Mouse (Mus musculus): ENCODE results near the gene Cemip2.

Gene Cemip2

GRCm38 (mm10) chr19:21778147-21778917 lies at the start of gene Cemip2:
Gene Cemip2, plus strand, starts transcription at chr19:21778342.
- DNase-seq, result peak; percentile 100

- no peak for DNase-seq
These were observed 49.8 kb upstream of the Cemip2 start for GRCm38 (mm10) chr19:21728342-21728741.

- DNase-seq, result no peak
These were observed 46.3 kb upstream of the Cemip2 start for GRCm38 (mm10) chr19:21731887-21732286.

- DNase-seq, result no peak
These were observed 45.0 kb upstream of the Cemip2 start for GRCm38 (mm10) chr19:21733176-21733575.

- DNase-seq, result peak; percentile 83 to 87
These were observed 44.0 kb upstream of the Cemip2 start for GRCm38 (mm10) chr19:21734112-21734511.

GRCm38 (mm10) chr19:21737446-21737845 lies 40.7 kb upstream of the Cemip2 start:
- no peak for DNase-seq

GRCm38 (mm10) chr19:21737881-21738590 lies 40.1 kb upstream of the Cemip2 start:
- DNase-seq, result peak; percentile 87 to 93

GRCm38 (mm10) chr19:21738591-21739280 lies 39.4 kb upstream of the Cemip2 start:
- DNase-seq, result peak; percentile 63 to 64

GRCm38 (mm10) chr19:21742138-21742537 lies 36.0 kb upstream of the Cemip2 start:
- peak; percentile 98 to 99 for DNase-seq

GRCm38 (mm10) chr19:21745586-21745985 lies 32.6 kb upstream of the Cemip2 start:
- DNase-seq, result peak; percentile 70 to 79

- DNase-seq, result peak; percentile 84 to 85
These were observed 30.8 kb upstream of the Cemip2 start for GRCm38 (mm10) chr19:21747356-21747755.

- no peak for DNase-seq
These were observed 28.0 kb upstream of the Cemip2 start for GRCm38 (mm10) chr19:21750154-21750553.

GRCm38 (mm10) chr19:21761676-21762075 lies 16.5 kb upstream of the Cemip2 start:
- peak; percentile 49 to 58 for DNase-seq

GRCm38 (mm10) chr19:21764013-21764412 lies 14.1 kb upstream of the Cemip2 start:
- DNase-seq, result peak in 1 of 2 experiments; percentile 45

GRCm38 (mm10) chr19:21764738-21765137 lies 13.4 kb upstream of the Cemip2 start:
- no peak for DNase-seq

GRCm38 (mm10) chr19:21767500-21768045 lies 10.6 kb upstream of the Cemip2 start:
- peak in 1 of 2 experiments; percentile 28 for DNase-seq

- no peak for DNase-seq
These were observed 8.3 kb upstream of the Cemip2 start for GRCm38 (mm10) chr19:21769796-21770195.

- DNase-seq, result no peak
These were observed 6.6 kb upstream of the Cemip2 start for GRCm38 (mm10) chr19:21771586-21771985.

- no peak for DNase-seq
These were observed 4.5 kb upstream of the Cemip2 start for GRCm38 (mm10) chr19:21773621-21774020.

GRCm38 (mm10) chr19:21775629-21776028 lies 2.5 kb upstream of the Cemip2 start:
- no peak for DNase-seq

GRCm38 (mm10) chr19:21776671-21777070 lies 1.5 kb upstream of the Cemip2 start:
- no peak for DNase-seq

GRCm38 (mm10) chr19:21777171-21777731 lies 891 bp upstream of the Cemip2 start:
- peak; percentile 70 to 73 for DNase-seq

- peak; percentile 64 to 66 for DNase-seq
These were observed 964 bp downstream of the Cemip2 start for GRCm38 (mm10) chr19:21779106-21779505.

All from cerebellum, postnatal 10 days (tissue).